Mouse (Mus musculus): ENCODE results near the gene Snx4.

Snx4 gene

GRCm38 (mm10) chr16:33283079-33283478, 31.8 kb downstream of the Snx4 start:
- no peak for DNase-seq

DNA sequence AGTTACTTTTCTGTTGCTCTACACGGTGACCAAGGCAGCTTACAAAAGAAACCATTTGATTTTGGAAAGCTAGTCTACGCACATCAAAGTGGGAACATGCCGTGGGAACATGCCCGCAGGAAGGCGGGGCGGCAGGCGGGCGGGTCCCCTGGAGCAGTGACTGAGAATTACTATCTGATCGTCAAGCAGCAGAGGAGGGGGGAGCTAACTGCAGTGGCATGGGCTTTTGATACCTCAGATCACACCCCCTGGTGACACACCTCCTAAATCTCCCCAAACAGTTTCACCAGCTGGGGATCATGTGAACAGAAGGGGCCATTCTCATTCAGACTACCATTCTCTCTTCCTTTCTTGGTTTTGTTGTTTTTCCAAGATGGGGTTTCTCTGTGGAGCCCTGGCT, 37.3 kb downstream of the Snx4 start:
- DNase-seq: no peak

GRCm38 (mm10) chr16:33289981-33290380, 38.7 kb downstream of the Snx4 start:
- DNase-seq: peak; percentile 22

DNA sequence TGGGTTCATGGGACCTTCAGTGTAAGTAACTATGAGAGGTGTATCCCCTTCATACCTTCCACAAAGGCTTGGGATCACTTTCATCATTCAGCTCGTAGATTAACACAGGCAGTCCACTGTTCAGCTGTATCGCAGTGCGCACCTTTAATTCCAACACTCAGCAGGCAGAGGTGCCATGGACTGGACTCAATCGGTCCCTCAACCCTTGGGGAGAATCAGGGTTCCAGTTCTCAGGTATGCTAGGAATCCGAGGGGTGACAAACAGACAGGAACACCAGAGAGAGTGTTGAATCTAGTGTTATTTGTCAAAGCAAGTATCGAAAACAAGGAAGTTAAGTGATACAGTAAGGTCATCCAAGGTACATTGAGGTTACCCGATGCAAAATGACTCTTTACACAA, 41.0 kb downstream of the Snx4 start:
- no peak for DNase-seq

DNA sequence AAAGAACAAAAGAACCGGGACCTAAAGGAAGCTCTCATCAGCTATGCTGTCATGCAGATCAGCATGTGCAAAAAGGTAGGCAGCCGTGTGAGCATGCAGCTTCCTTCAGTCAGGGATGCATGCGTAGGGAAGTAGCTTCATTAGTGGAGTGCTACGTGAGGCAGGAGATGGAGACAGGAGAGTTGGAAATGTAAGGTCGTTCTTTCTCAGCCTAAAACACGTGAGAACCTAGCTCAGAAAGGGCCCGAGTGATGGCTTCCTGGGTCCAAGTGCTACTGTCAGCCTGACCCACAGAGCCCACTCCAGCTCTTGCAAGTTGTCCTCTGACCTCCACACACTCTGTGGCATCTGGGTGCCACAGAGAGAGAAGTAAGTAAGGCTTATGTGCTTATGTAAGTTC, 43.4 kb downstream of the Snx4 start:
- no peak for DNase-seq

- DNase-seq: no peak
These were observed 44.1 kb downstream of the Snx4 start for GRCm38 (mm10) chr16:33295321-33295720.

- DNase-seq: no peak
These were observed 46.3 kb downstream of the Snx4 start for GRCm38 (mm10) chr16:33297493-33297892.

- peak; percentile 91 for DNase-seq
These were observed 55.4 kb downstream of the Snx4 start for GRCm38 (mm10) chr16:33306633-33307070.

DNA sequence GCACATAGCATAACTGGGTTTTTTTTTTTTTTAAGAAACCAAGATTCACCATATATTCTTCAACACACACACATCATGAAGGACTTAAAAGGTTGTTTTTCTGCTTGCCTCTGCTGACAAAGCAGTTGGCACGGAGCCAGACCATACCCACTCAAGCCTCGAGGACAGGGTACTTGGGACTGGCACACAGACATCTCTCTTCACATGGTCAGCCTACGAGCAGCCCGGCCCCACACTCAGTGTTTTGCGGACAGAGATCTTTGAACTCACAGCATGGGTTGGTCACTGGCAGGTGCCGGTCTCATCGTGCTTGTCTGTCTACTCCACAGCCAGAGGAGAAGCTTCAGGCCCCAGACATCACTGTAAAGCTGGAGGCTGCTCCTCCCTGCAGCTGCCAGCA, 56.5 kb downstream of the Snx4 start:
- peak; percentile 74 for DNase-seq

GRCm38 (mm10) chr16:33309066-33309465, 57.8 kb downstream of the Snx4 start:
- DNase-seq: no peak

- DNase-seq: no peak
These were observed 64.4 kb downstream of the Snx4 start for GRCm38 (mm10) chr16:33315611-33316010.

- no peak for DNase-seq
These were observed 66.4 kb downstream of the Snx4 start for GRCm38 (mm10) chr16:33317646-33318045.

GRCm38 (mm10) chr16:33318059-33318458, 66.8 kb downstream of the Snx4 start:
- DNase-seq: no peak

DNA sequence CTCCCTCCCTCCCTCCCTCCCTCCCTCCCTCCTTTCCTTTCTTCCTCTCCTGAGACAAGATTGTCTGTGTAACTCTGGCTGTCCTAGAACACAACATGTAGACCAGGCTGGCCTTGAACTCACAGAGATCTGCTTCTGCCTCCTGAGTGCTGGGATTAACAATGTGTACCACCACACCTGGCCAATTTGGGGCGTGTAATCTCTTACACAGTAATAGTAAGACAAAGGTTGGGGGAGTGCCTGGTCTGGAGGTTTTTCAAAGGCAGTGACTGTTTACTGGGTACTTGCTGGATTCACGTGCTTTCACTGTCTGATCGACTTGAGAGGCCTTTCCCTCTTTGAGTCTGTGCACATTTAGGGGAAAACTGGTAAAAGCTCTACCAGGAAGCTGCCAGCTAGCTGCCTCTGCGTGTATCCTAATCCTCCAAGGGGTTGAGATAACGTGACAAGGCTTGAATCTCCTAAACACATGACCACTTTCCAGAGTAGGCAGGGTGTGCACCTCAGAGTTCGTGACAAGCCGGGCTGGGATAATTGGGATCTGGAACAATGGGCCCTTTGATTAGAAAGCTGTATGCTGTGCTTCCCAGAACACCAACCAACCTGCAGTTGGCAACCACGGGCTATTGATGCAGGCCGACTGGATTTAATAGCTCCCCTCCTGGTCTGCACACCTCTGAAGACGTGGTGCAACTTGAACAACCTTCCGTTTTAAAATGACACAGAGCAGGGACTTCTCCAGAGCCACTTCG, 74.6 kb downstream of the Snx4 start:
- no peak for DNase-seq

GRCm38 (mm10) chr16:33326589-33326988, 75.3 kb downstream of the Snx4 start:
- DNase-seq: no peak

GRCm38 (mm10) chr16:33327101-33327500, 75.9 kb downstream of the Snx4 start:
- DNase-seq: no peak

DNA sequence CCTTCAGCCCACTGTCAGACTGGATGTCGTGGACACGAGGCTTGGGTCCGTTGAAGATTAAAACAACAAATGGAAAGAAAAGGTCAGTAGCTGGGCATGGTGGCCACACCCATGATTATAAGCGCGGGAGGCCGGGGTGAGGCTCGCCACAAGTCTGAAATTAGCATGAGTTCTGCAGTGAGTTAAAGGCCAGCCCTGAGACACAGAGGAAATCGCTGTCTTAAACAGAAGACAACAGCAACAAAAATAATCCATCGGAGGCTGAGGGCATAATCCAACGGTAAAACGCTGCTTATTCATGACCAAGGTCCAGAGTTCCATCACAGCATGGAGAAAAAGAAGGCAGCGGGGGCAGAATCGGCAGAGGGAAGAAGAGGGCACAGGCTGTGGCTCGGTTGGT, 81.8 kb downstream of the Snx4 start:
- DNase-seq: no peak

DNA sequence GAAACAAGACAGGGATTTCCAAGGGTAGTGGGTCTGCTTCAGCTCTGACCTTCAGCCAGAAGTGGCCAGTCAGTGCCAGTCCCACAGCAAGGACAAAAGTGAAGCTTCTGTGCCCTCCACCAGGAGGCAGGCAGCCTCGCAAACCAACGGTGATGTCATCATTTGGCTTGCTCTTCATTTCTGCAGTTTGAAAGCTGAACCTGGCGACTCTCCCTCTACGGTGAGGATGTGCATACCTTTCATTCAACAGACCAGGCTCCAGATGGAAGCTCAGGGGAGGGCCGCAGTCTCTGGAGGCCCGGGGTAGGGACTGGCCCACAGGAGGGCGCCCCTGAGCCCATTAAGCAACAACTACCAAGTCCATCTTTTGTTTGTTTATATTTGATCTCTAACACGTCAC, 85.9 kb downstream of the Snx4 start:
- peak; percentile 85 for DNase-seq

- no peak for DNase-seq
These were observed 86.4 kb downstream of the Snx4 start for GRCm38 (mm10) chr16:33337681-33338080.

GRCm38 (mm10) chr16:33338492-33338891, 87.2 kb downstream of the Snx4 start:
- DNase-seq: no peak

GRCm38 (mm10) chr16:33339476-33339875, 88.2 kb downstream of the Snx4 start:
- DNase-seq: no peak

DNA sequence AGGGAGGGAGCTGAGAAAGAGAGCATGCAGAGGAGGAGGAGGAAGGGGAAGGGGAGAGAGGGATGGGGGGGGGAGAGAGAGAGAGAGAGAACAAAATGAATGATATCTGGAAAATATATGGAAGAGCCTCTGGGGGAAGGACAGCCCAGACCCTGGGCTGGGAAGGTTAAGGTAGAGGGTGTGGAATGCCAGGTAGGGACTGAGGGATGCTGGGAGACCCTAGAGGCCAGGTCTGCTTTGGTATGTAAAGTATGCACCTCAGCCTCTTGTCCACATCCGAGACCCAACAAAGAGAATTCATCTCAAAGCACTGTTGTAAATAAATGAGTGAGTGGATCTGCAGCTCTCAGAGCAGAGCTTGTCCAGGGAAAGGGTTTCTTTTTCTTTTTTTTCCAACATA, 91.1 kb downstream of the Snx4 start:
- no peak for DNase-seq

DNA sequence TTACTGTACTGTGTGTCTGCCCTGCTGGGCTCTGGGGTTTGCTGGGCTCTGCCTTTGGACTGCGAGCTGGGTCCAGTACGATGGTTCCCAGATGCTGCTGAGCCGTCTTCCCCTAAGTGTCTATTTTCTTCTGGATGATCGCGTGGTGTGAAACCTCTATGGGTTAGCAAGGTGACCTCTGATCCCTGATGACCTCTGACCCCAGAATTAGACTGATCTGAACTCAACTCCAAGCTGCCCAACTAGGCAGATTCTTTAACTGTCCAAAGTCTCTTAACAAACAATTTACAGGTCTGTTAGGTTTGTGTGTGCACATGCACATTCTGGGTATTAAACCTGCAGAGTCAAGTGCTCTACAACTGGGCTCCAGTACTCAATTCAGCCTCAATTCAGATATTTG, 91.9 kb downstream of the Snx4 start:
- DNase-seq: no peak

DNA sequence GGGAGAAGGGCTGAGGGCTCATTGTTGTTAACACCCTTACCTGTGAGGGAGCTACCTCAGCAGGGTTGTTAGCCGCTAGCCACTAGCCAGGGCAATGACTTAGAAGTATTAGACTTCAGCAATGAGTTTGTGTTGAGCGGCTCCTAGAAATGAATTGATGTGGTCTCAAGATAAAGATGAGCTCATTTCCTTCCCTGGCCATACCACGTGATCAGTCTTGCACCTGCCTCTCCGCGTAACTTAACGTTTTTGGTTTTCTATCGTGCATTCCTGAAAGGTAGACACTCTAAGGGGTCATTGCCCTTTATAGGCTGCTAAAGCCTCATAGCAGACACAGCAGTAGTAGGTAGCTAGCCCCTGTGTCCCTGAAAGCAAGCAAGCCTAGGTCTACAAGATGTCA, 92.4 kb downstream of the Snx4 start:
- no peak for DNase-seq

DNA sequence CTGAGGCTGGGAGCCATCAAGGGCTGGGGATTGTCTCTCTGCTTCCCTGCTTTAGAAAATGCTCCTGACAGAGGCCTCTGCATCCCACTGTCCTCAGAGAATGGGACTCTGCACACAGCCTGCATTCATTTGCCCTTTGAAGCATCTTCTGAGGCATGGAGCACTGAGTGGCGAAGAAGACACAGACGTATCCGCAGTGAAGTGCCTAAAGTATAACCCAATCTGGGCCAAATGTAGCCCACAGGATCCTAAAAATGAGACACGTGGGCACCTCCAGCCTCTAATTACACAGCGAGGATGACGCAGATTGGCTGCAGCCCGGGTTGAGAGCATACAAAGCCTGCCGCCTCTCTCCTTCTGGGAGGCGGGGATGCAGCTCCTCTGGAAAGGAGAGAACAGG, 93.1 kb downstream of the Snx4 start:
- no peak for DNase-seq

All from kidney, postnatal 10 days (tissue).